Mouse (Mus musculus) gastrocnemius, adult 8-10 months (tissue): ENCODE data around the gene Tsga10. TPM values are rescaled to one million over a fixed set of nuclear protein-coding genes. Genes with fewer than 3 reads are reported as not detected.
"Not testable (repeated sequence)": the region's sequence is repeated elsewhere in the genome, so short reads cannot be mapped to it uniquely, and the experiment has no call there.

Experiments
- DNase-seq, 2 experiments: peaks; one replicate each; pipeline ENCODE4 v3.0.0; 2022; ENCODE audit warnings: low spot score in 2 of 2
- total RNA-seq, 4 experiments: library from RNA; stranded (reverse); gene quantifications; 2 replicates each; pipeline ENCODE4 v1.2.4; 2022

Gene Tsga10
- total RNA-seq, 4 experiments from 2014 or later, result 6.1 to 8.0 (median 7.7) TPM

- peak; percentile 99 to 100 for DNase-seq
These were observed 1.5 kb downstream of the Tsga10 start for GRCm38 (mm10) chr1:37864511-37865400.

GRCm38 (mm10) chr1:37850696-37851095 is 15.5 kb downstream of the Tsga10 start:
- no peak for DNase-seq

DNA sequence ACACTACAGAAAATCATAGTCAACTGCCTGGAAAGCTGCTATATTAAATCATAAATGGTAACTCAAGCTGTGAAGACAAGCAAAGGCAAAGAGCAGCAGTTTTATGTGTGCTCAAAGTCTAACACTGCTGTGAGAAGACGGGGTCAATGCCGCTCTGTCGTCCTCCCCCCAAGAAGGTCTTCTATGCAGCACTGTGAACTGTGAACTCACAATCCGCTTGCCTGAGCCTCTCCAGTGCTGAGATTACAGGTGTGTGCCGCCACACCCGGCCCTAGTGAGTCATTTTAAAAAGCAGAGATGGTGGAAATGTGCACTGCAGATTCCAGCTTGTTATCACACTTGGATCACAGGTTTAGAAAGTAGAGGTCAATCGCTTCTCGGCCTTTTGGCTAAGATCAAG is 19.4 kb downstream of the Tsga10 start:
- no peak for DNase-seq

- no peak for DNase-seq
These were observed 34.5 kb downstream of the Tsga10 start for GRCm38 (mm10) chr1:37831681-37832080.

- not testable (repeated sequence) for DNase-seq
These were observed 63.9 kb downstream of the Tsga10 start for GRCm38 (mm10) chr1:37802291-37802690.

DNA sequence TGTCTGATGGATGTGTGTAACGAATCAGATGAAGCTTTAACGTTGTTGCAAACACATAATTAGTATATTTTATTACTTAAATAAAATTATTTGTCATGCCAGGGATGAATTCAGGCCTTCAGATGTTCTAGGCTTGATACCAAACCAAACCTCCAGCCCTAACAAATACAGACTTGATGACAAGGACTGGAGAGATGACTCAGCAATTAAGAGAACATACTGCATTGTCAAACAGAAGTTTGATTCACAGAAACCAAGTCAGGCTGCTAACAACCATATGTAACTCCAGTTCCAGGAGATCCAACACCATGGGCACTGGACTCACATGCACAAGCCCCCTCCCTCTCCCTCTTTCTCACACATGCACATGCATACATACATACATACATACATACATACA is 65.9 kb downstream of the Tsga10 start:
- DNase-seq, result no peak

DNA sequence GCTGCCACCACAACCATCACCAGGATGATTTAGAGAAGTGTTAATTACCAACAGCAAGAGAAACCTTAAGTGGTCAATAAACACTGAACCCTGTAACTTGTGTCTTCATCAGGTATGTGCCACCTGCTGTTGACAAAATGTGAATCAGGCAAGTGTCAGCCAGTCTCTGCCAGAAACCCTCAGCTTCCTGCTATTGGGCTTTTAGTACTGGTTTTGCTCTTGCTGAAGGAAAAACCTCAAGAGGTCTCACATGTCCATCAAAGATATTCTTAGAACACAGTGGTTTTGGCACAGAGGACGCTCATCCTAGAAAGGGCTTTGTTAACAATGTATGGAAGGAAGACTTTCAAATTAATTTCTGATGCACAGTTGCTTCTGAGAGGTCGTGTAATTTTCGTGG is 66.7 kb downstream of the Tsga10 start:
- no peak for DNase-seq

GRCm38 (mm10) chr1:37759407-37759806 is 106.8 kb downstream of the Tsga10 start:
- DNase-seq, result no peak

- DNase-seq, result no peak
These were observed 121.5 kb downstream of the Tsga10 start for GRCm38 (mm10) chr1:37744650-37745259.

- DNase-seq, result no peak
These were observed 123.5 kb downstream of the Tsga10 start for GRCm38 (mm10) chr1:37742602-37743270.

DNA sequence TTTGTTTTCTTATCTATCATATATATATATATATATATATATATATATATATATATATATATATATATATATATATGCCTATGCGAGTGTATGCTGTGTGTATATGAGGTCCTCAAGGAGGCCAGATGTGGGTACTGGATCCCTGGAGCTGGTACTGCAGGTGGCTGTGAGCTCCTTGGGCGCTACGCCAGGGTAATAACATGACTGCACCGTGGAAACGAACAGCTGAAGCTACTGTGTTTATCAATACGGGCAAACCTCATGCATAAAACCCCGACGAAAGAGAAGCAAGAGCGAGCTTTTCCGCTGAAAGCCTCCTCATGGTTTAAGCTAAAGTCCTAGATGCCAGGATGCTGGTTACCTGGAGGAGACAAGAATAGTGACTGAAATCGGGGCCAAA is 124.1 kb downstream of the Tsga10 start:
- no peak for DNase-seq

GRCm38 (mm10) chr1:37740161-37740802 is 125.9 kb downstream of the Tsga10 start:
- no peak for DNase-seq

GRCm38 (mm10) chr1:37738895-37739294 is 127.3 kb downstream of the Tsga10 start:
- no peak for DNase-seq

GRCm38 (mm10) chr1:37737045-37737444 is 129.2 kb downstream of the Tsga10 start:
- DNase-seq, result no peak

GRCm38 (mm10) chr1:37735932-37736331 is 130.3 kb downstream of the Tsga10 start:
- DNase-seq, result no peak

DNA sequence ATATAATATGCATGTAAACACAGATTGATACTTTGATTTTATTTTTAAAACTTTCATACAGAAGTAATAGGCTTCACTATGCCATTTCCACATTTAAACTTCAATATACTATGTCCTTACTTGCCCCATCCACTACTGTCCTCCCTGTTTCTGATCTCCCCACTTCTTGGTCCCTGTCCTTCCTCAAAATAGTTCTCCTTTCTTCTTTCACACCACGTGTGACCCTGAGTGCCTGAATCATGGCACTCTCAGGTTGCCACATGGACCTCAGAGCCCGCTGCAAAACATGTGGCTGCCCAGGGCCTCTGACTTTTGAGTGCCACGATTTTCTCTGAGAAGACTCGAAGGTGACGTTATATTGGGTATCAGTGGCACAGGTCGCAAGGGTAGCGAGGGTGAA is 131.4 kb downstream of the Tsga10 start:
- DNase-seq, result no peak

- DNase-seq, result no peak
These were observed 136.9 kb downstream of the Tsga10 start for GRCm38 (mm10) chr1:37729353-37729752.

GRCm38 (mm10) chr1:37728053-37728452 is 138.2 kb downstream of the Tsga10 start:
- DNase-seq, result no peak

GRCm38 (mm10) chr1:37727186-37727585 is 139.0 kb downstream of the Tsga10 start:
- no peak for DNase-seq

GRCm38 (mm10) chr1:37726426-37726825 is 139.8 kb downstream of the Tsga10 start:
- DNase-seq, result no peak

DNA sequence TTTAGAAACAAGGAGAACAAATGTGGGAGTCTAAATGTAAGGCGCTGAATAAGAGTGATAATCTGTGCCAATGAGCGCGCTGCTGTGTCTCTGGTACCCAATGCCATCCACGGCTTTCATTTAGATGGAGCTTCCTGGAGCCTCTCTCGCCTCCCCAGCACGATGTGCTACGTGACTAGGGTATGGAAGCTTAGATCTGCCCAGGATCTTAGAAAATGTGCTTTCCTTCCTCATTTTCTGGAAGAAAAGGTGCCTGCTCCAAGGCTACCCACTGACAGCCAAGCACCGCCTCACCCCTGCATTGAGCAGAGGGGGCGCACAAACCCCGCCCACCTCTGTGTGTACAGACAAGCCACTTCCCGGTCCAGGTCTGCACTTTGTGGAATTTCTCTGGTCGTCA is 140.3 kb downstream of the Tsga10 start:
- no peak for DNase-seq

DNA sequence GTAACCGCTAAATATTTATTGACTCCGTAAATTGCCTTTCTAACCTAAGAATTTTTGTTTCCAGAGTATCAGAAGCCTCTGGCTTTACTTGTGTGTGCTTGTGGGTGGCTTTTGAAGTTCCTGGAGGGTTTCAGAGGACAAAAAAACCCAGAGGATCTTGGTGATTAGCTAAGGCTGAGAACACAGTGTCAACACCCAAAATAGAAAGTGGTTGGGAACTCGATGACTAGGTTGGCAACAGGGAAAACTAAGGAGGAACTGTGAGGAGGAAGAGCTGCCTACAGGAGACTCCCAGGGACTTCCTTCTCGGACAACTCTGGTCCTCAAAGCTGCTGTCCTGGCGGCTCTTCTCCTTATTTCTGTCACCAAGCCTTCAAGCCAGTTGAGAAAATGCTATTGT is 145.1 kb downstream of the Tsga10 start:
- no peak for DNase-seq
